Mouse (Mus musculus) forebrain, embryonic 13.5 days (tissue): ENCODE measurements at regions not wholly inside any gene's neighbourhood (a gene's known extent, or its start where the extent isn't known, plus 50 kb on each side); places are given as distances from the start of the nearest gene placed in this dataset.
"Not testable (repeated sequence)": the region's sequence is repeated elsewhere in the genome, so short reads cannot be mapped to it uniquely, and the experiment has no call there.

Experiments
- ATAC-seq: fragments of 200-750 bp; cut with Nextera tagmentation; 2 replicates; pipeline ENCODE4 v1.8.0; 2017
- H3K27ac ChIP-seq: fragments of 300-500 bp; sonication (generic); 2 replicates; pipeline ENCODE4 v1.5.1; 2015; ENCODE audit warnings: inconsistent platforms, mild to moderate bottlenecking, moderate library complexity
- H3K27me3 ChIP-seq: fragments of 300-500 bp; sonication (generic); 2 replicates; pipeline ENCODE4 v1.6.1; 2015; ENCODE audit warnings: mild to moderate bottlenecking, inconsistent platforms
- H3K36me3 ChIP-seq: fragments of 300-500 bp; sonication (generic); 2 replicates; pipeline ENCODE4 v1.6.1; 2015; ENCODE audit warnings: mild to moderate bottlenecking, inconsistent platforms; ENCODE audit not compliant: poor library complexity, severe bottlenecking
- H3K4me1 ChIP-seq: fragments of 300-500 bp; sonication (generic); 2 replicates; pipeline ENCODE4 v1.6.1; 2015; ENCODE audit warnings: inconsistent platforms
- H3K4me2 ChIP-seq: fragments of 300-500 bp; sonication (generic); 2 replicates; pipeline ENCODE4 v1.6.1; 2015; ENCODE audit warnings: inconsistent platforms, mild to moderate bottlenecking, moderate library complexity
- H3K4me3 ChIP-seq: fragments of 300-500 bp; sonication (generic); 2 replicates; pipeline ENCODE4 v1.5.1; 2015; ENCODE audit warnings: mild to moderate bottlenecking, inconsistent platforms
- H3K9ac ChIP-seq: fragments of 300-500 bp; sonication (generic); 2 replicates; pipeline ENCODE4 v1.6.1; 2015; ENCODE audit warnings: mild to moderate bottlenecking, inconsistent platforms
- H3K9me3 ChIP-seq: fragments of 300-500 bp; sonication (generic); replicated peaks from 2 replicates; pipeline ENCODE4 v1.6.1; 2016; ENCODE audit warnings: inconsistent platforms
- WGBS: fragments of 180-500 bp; shearing (Covaris S2); methylation state at CpG from one replicate; pipeline ENCODE4 v1.1.7; 2015; 5-methylcytosine and 5-hydroxymethylcytosine counted together

GRCm38 (mm10) chr3:82290373-82290772 is 67.5 kb upstream of the Map9 start:
- Histone ChIP-seq H3K4me2 (no peak overlapping the region), H3K36me3 (no peaks in the 10 kb centered on the region), H3K4me3 (no peak overlapping the region), H3K27me3 (no peaks in the 10 kb centered on the region), H3K4me1 (no peaks in the 10 kb centered on the region), H3K9me3 (no peaks in the 10 kb centered on the region), H3K27ac (no peak overlapping the region), H3K9ac (no peak overlapping the region)
- 84% methylated on average over 2 of the region's 2 CpGs for WGBS
- ATAC-seq = no peak

DNA sequence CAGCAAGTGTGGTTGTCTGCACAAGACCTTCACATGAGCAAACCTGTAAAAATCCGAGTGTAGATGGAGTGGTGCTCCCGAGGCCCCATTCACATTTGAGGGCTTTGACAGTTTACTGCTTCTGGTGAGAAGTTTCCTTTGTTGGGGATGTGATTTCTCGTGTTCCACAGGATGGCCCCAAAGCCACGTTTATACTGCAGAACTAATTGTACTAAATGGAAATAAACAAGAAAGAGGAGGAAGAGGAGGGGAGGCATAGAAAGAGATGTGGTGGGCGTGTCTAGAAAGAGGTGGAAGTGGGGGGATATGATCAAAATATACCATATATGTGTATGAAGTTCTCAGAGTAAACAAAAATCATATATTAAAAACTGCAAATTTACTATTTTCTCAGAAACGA is 68.8 kb upstream of the Map9 start:
- Histone ChIP-seq H3K9me3 (no peaks in the 10 kb centered on the region), H3K4me3 (no peak overlapping the region), H3K4me1 (no peaks in the 10 kb centered on the region), H3K4me2 (no peak overlapping the region), H3K9ac (no peak overlapping the region), H3K27me3 (no peaks in the 10 kb centered on the region), H3K27ac (no peak overlapping the region), H3K36me3 (no peaks in the 10 kb centered on the region)
- WGBS = 79% methylated on average over 6 of the region's 6 CpGs
- no peak for ATAC-seq

DNA sequence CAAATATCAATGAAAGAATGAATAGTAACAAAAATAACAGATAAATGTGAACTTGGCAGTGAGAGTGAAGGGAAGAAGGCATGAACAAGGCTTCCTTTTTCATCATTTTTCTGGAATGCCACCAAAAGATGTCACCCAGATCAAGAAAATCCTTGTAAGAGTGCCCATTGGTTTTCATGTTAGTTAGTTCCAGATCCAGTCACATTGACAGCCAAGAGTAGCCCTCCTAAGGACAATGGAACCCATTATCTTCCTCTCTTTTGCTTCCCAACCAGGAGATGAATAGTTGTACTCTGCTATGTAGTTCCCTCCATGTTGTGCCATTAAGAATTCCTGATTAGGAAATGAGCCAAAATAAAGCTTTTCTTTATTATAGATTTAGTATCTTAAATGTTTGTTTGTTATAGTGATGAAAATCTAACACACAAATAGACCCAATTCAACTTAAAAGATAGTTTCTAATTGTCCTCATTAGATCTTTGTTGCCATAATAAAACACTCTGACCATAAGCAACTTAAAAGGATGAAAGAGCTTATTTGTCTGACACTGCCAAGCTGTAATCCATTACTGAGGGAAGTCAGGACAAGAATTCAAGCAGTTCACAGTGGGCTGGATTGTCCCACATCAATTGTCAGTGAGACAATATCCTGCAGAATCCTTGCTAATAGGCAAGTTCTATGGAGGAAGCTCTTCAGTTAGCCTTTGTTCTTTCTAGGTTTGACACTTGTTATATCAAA is 80.7 kb upstream of the Map9 start:
- H3K36me3 ChIP-seq = no peaks in the 10 kb centered on the region
- H3K4me2 ChIP-seq = no peak overlapping the region
- H3K27ac ChIP-seq = no peak overlapping the region
- no peak overlapping the region for H3K9ac ChIP-seq
- ATAC-seq = no peak
- no peak overlapping the region for H3K4me3 ChIP-seq
- H3K4me1 ChIP-seq = peaks cover 12% of the 10 kb centered on the region
- H3K9me3 ChIP-seq = no peaks in the 10 kb centered on the region
- no peaks in the 10 kb centered on the region for H3K27me3 ChIP-seq

GRCm38 (mm10) chr3:82275822-82276203 is 82.0 kb upstream of the Map9 start:
- H3K4me2 ChIP-seq = no peak overlapping the region
- H3K27ac ChIP-seq = no peak overlapping the region
- no peaks in the 10 kb centered on the region for H3K27me3 ChIP-seq
- WGBS = 57% methylated on average over 4 of the region's 4 CpGs
- H3K4me1 ChIP-seq = peaks cover 12% of the 10 kb centered on the region
- H3K9me3 ChIP-seq = no peaks in the 10 kb centered on the region
- H3K36me3 ChIP-seq = no peaks in the 10 kb centered on the region
- H3K9ac ChIP-seq = no peak overlapping the region
- peak; percentile 58; the same call in 1 of the 2 replicates for ATAC-seq
- H3K4me3 ChIP-seq = no peak overlapping the region

DNA sequence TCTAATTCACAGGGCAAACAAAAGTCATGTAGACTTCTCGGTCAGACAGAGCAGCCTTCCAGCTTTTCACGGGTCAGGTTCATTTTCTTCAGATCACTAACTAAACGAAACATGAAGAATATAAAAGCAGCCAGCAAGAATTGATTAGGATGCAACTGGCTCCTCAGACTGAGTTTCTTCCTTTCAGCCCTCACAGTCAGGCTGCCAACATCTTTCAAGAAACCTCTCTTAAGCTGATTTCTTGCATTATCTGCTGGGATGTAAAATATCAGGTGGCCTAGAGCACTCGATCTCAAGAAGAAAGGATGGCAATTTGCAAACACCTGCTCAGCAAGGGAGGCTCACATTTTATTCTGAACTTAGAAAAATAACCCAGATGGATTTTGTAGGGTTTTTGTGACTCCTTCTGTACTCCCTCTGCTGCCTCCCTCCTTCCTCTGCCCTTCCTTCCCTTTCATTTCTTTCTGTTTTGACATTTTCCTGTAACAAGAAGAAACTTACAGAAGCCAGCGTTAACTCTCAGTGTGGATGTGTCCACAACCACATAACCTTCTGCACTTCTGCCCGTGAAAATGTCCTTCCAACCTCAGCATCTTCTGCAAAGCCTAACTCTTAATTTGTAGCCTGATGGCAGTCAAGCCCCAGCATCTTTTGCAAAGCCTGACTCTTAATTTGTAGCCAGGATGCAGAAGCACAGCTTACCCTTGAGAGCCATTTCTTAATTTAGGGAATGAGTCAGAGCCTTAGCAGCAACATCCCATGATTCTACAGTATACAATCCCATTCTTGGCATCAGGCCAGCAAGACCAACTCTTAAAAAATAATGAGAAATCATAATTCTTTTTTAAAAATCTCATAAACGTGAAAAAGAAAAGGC is 82.7 kb upstream of the Map9 start:
- Histone ChIP-seq H3K9me3 (no peaks in the 10 kb centered on the region), H3K4me2 (no peak overlapping the region), H3K36me3 (no peaks in the 10 kb centered on the region), H3K27ac (0 out of 2 replicates have a peak overlapping the region, but pooled peaks have one; percentile 2), H3K27me3 (no peaks in the 10 kb centered on the region), H3K9ac (no peak overlapping the region), H3K4me1 (peaks cover 12% of the 10 kb centered on the region), H3K4me3 (no peak overlapping the region)
- ATAC-seq = peak; percentile 81
- 51% methylated on average over 7 of the region's 7 CpGs for WGBS

DNA sequence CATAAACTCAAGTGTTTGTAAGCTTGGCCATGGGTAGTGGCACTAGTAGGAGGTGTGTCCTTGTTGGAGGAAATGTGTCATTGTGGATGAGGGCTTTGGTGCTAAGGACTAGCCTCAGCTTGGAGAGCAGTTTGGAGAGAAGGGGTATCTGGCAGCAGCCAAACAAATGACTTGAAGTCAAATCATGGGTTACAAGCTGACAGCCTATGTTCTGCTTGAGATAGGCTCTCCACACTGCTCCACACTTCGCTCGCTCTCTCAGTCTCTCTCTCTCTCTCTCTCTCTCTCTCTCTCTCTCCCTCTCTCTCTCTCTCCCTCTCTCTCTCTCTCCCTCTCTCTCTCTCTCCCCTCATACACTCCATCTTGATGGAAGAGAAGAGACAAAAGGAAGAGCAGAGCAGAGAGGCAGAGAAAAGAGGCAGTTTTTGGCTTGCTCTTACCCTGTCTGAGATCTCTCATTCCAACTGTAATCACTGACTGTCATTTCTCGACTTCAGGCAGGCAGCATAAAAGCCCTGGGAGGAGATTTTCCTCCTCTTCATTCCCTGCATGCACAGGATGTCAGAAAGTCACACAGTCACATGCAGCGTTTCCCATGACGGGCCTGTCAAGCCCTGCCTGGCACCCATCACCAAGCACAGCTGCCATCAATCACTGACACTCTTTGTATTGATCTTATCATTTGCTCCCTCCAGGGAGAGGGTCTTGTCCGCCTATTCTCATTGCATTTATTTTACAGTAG is 83.5 kb upstream of the Map9 start:
- Histone ChIP-seq H3K36me3 (no peaks in the 10 kb centered on the region), H3K4me2 (no peak overlapping the region), H3K9me3 (no peaks in the 10 kb centered on the region), H3K27me3 (no peaks in the 10 kb centered on the region), H3K4me3 (no peak overlapping the region), H3K27ac (0 out of 2 replicates have a peak overlapping the region, but pooled peaks have one; percentile 2), H3K4me1 (peaks cover 12% of the 10 kb centered on the region), H3K9ac (no peak overlapping the region)
- 62% methylated on average over 6 of the region's 6 CpGs for WGBS
- peak; percentile 74 for ATAC-seq

- H3K27me3 ChIP-seq, H3K9ac ChIP-seq, H3K9me3 ChIP-seq, H3K36me3 ChIP-seq, H3K4me2 ChIP-seq, ATAC-seq, H3K27ac ChIP-seq, H3K4me3 ChIP-seq: not testable (repeated sequence)
- 91% methylated on average over 2 of the region's 2 CpGs for WGBS
- H3K4me1 ChIP-seq = peaks cover 12% of the 10 kb centered on the region
Measured at GRCm38 (mm10) chr3:82273511-82273910, 84.3 kb upstream of the Map9 start.

DNA sequence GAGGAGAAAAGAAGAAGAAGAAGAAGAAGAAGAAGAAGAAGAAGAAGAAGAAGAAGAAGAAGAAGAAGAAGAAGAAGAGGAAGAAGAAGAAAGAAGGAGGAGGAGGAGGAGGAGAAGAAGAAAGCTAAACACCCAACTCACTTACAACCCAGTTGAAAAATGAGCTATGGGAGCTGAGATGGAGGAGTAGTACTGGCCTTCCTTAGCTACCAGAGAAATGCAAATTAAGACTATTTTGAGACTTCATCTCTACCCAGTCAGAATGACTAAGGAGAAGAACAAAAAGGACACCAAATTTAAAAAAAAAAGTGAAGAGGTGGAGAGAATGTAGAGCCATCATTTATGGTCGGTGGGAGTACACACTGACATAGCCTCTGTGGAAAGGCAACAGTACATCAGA is 85.9 kb upstream of the Map9 start:
- Histone ChIP-seq H3K36me3 (no peaks in the 10 kb centered on the region), H3K4me3 (no peak overlapping the region), H3K27me3 (no peaks in the 10 kb centered on the region), H3K9ac (no peak overlapping the region), H3K9me3 (no peaks in the 10 kb centered on the region), H3K4me1 (peaks cover 12% of the 10 kb centered on the region), H3K27ac (no peak overlapping the region), H3K4me2 (no peak overlapping the region)
- no peak for ATAC-seq
- WGBS = 89% methylated on average over 1 of the region's 1 CpGs

- H3K4me2 ChIP-seq = no peak overlapping the region
- H3K36me3 ChIP-seq = no peaks in the 10 kb centered on the region
- H3K4me1 ChIP-seq = no peaks in the 10 kb centered on the region
- no peak overlapping the region for H3K27ac ChIP-seq
- H3K9me3 ChIP-seq = no peaks in the 10 kb centered on the region
- 77% methylated on average over 1 of the region's 1 CpGs for WGBS
- no peak overlapping the region for H3K4me3 ChIP-seq
- H3K9ac ChIP-seq = no peak overlapping the region
- ATAC-seq = no peak
- no peaks in the 10 kb centered on the region for H3K27me3 ChIP-seq
Measured at GRCm38 (mm10) chr3:82265941-82266340, 91.9 kb upstream of the Map9 start.

GRCm38 (mm10) chr3:82261976-82262375 is 95.9 kb upstream of the Map9 start:
- Histone ChIP-seq H3K4me2 (no peak overlapping the region), H3K9ac (no peak overlapping the region), H3K27me3 (no peaks in the 10 kb centered on the region), H3K4me1 (no peaks in the 10 kb centered on the region), H3K36me3 (no peaks in the 10 kb centered on the region), H3K4me3 (no peak overlapping the region), H3K9me3 (no peaks in the 10 kb centered on the region), H3K27ac (no peak overlapping the region)
- ATAC-seq = no peak
- 93% methylated on average over 3 of the region's 3 CpGs for WGBS

DNA sequence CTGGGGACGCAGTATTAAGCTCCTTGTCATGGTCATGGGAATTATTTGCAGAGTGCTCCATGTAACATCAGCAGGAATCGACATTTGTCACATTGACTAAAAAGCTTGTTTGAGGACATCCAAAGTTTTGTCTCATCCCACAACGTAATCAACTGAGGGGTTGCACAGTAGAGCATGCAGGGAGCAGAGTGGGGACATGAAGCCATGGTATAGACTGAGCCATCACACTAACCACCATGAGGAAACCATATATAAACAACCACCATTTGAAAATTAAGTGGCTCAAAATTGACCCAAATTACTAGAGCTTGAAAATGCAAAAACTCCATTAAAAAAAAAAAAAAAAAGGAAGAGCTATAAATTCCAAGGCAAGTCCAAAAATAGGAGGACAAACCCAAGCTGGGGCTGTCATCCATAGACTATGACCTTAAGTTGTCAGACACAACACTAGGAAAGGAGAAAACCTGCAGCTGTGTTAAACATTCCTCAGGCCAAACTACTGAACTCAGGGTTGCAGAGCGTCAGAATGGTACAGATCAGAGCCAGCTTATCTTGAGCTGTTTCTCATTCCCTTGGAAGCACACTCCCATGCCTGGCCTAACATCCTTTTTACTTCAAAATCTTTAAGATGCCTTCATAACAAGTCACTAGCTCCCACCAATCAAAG is 97.7 kb upstream of the Map9 start:
- no peaks in the 10 kb centered on the region for H3K27me3 ChIP-seq
- H3K9me3 ChIP-seq = no peaks in the 10 kb centered on the region
- 84% methylated on average over 4 of the region's 4 CpGs for WGBS
- no peak for ATAC-seq
- H3K4me2 ChIP-seq = no peak overlapping the region
- H3K4me3 ChIP-seq = no peak overlapping the region
- no peak overlapping the region for H3K9ac ChIP-seq
- H3K4me1 ChIP-seq = no peaks in the 10 kb centered on the region
- no peak overlapping the region for H3K27ac ChIP-seq
- H3K36me3 ChIP-seq = no peaks in the 10 kb centered on the region
